Mouse (Mus musculus) intestine, embryonic 14.5 days (tissue): Measurements from ENCODE around the gene Zbed6. TPM values are rescaled to one million over a fixed set of nuclear protein-coding genes. Genes with fewer than 3 reads are reported as not detected.
A peak's percentile ranks its signal among the peaks of the same experiment; 100 is the strongest.

ENCODE experiments used
- ATAC-seq: fragments of 200-750 bp; cut with Nextera tagmentation; replicated peaks from 2 replicates; pipeline ENCODE4 v1.8.0; 2017; ENCODE audit warnings: low read depth, moderate number of reproducible peaks, moderate TSS enrichment, moderate library complexity; ENCODE audit not compliant: low FRiP score, low TSS enrichment
- DNase-seq: peaks from one replicate; pipeline ENCODE4 v3.0.0-alpha.2; 2018; ENCODE audit warnings: low spot score
- H3K27ac ChIP-seq: fragments of 300-500 bp; sonication (generic); 2 replicates; pipeline ENCODE4 v1.5.1; 2014; ENCODE audit warnings: low read depth, mild to moderate bottlenecking, control low read depth
- H3K27me3 ChIP-seq: fragments of 300-500 bp; sonication (generic); replicated peaks from 2 replicates; pipeline ENCODE4 v1.6.1; 2014; ENCODE audit warnings: low read length, control low read depth; ENCODE audit not compliant: control insufficient read depth, insufficient read depth
- H3K36me3 ChIP-seq: fragments of 300-500 bp; sonication (generic); 2 replicates; pipeline ENCODE4 v1.6.1; 2014; ENCODE audit warnings: low read length, control low read depth; ENCODE audit not compliant: control insufficient read depth, insufficient read depth
- H3K4me1 ChIP-seq: fragments of 300-500 bp; sonication (generic); replicated peaks from 2 replicates; pipeline ENCODE4 v1.6.1; 2014; ENCODE audit warnings: low read length, control low read depth, mixed read lengths; ENCODE audit not compliant: control insufficient read depth, insufficient read depth
- H3K4me2 ChIP-seq: fragments of 300-500 bp; sonication (generic); 2 replicates; pipeline ENCODE4 v1.6.1; 2014; ENCODE audit warnings: low read length
- H3K4me3 ChIP-seq: fragments of 300-500 bp; sonication (generic); 2 replicates; pipeline ENCODE4 v1.5.1; 2014; ENCODE audit warnings: low read depth, low read length, control low read depth, mixed read lengths
- H3K9ac ChIP-seq: fragments of 300-500 bp; sonication (generic); 2 replicates; pipeline ENCODE4 v1.6.1; 2014; ENCODE audit warnings: mild to moderate bottlenecking, low read length
- H3K9me3 ChIP-seq: fragments of 300-500 bp; sonication (generic); 2 replicates; pipeline ENCODE4 v1.6.1; 2016; ENCODE audit warnings: low read length, control low read depth; ENCODE audit not compliant: control insufficient read depth
- WGBS: fragments of 180-500 bp; shearing (Covaris S2); extraction: QIAGEN DNeasy Blood & Tissue Kit; methylation state at CpG from one replicate; pipeline ENCODE4 v1.1.7; 2014; 5-methylcytosine and 5-hydroxymethylcytosine counted together
- polyA plus RNA-seq: library from polyadenylated mRNA; unstranded; fragments of >200 nt; fragmentation: Nextera tagmentation; extraction: Ambion mirVana; gene quantifications from 2 replicates; pipeline ENCODE4 v1.2.1, GENCODE M21; 2014

Gene Zbed6
- polyA plus RNA-seq, 1 experiment from 2014 or later = not detected

GRCm38 (mm10) chr1:133656811-133657210, 3.9 kb downstream of the Zbed6 start:
- Histone ChIP-seq H3K9ac (no peak overlapping the region), H3K4me1 (peaks cover 33% of the 10 kb centered on the region), H3K4me2 (0 out of 2 replicates have a peak overlapping the region, but pooled peaks have one; percentile 11), H3K4me3 (no peak overlapping the region), H3K36me3 (peaks cover 51% of the 10 kb centered on the region), H3K9me3 (no peaks in the 10 kb centered on the region), H3K27ac (no peak overlapping the region), H3K27me3 (no peaks in the 10 kb centered on the region)
- DNase-seq (no peak), ATAC-seq (no peak)
- 42% methylated on average over 5 of the region's 5 CpGs for WGBS

GRCm38 (mm10) chr1:133653033-133653432, 7.7 kb downstream of the Zbed6 start:
- Histone ChIP-seq H3K36me3 (peaks cover 54% of the 10 kb centered on the region), H3K9me3 (no peaks in the 10 kb centered on the region), H3K4me1 (peaks cover 13% of the 10 kb centered on the region), H3K27ac (no peak overlapping the region), H3K4me2 (no peak overlapping the region), H3K4me3 (no peak overlapping the region), H3K27me3 (no peaks in the 10 kb centered on the region), H3K9ac (no peak overlapping the region)
- no peak for DNase-seq
- no peak for ATAC-seq
- 90% methylated on average over 1 of the region's 1 CpGs for WGBS

GRCm38 (mm10) chr1:133650288-133651055, 10.2 kb downstream of the Zbed6 start:
- no peak overlapping the region for H3K4me2 ChIP-seq
- H3K9me3 ChIP-seq = no peaks in the 10 kb centered on the region
- H3K4me1 ChIP-seq = no peaks in the 10 kb centered on the region
- WGBS = 97% methylated on average over 7 of the region's 7 CpGs
- no peak overlapping the region for H3K27ac ChIP-seq
- no peak overlapping the region for H3K4me3 ChIP-seq
- peaks cover 56% of the 10 kb centered on the region for H3K36me3 ChIP-seq
- H3K27me3 ChIP-seq = no peaks in the 10 kb centered on the region
- DNase-seq (peak; percentile 45), ATAC-seq (no peak)
- no peak overlapping the region for H3K9ac ChIP-seq

- ATAC-seq = no peak
- Histone ChIP-seq H3K9me3 (no peaks in the 10 kb centered on the region), H3K27ac (no peak overlapping the region), H3K4me2 (no peak overlapping the region), H3K4me3 (no peak overlapping the region), H3K27me3 (no peaks in the 10 kb centered on the region), H3K9ac (no peak overlapping the region), H3K4me1 (no peaks in the 10 kb centered on the region), H3K36me3 (peaks cover 81% of the 10 kb centered on the region)
- 88% methylated on average over 5 of the region's 5 CpGs for WGBS
- DNase-seq = no peak
Observed at GRCm38 (mm10) chr1:133645652-133646051, 15.0 kb downstream of the Zbed6 start.

- no peaks in the 10 kb centered on the region for H3K9me3 ChIP-seq
- H3K4me3 ChIP-seq = no peak overlapping the region
- WGBS = 91% methylated on average over 2 of the region's 2 CpGs
- no peaks in the 10 kb centered on the region for H3K27me3 ChIP-seq
- H3K9ac ChIP-seq = no peak overlapping the region
- H3K27ac ChIP-seq = no peak overlapping the region
- DNase-seq (peak; percentile 25), ATAC-seq (no peak)
- H3K36me3 ChIP-seq = peaks cover 99% of the 10 kb centered on the region
- no peak overlapping the region for H3K4me2 ChIP-seq
- no peaks in the 10 kb centered on the region for H3K4me1 ChIP-seq
Observed at GRCm38 (mm10) chr1:133641163-133641562, 19.5 kb downstream of the Zbed6 start.

- Histone ChIP-seq H3K27ac (no peak overlapping the region), H3K9me3 (no peaks in the 10 kb centered on the region), H3K36me3 (peaks cover 98% of the 10 kb centered on the region), H3K4me1 (no peaks in the 10 kb centered on the region), H3K27me3 (no peaks in the 10 kb centered on the region), H3K4me2 (no peak overlapping the region), H3K4me3 (no peak overlapping the region), H3K9ac (no peak overlapping the region)
- DNase-seq (no peak), ATAC-seq (no peak)
- WGBS = 88% methylated on average over 6 of the region's 6 CpGs
Observed at GRCm38 (mm10) chr1:133638517-133638916, 22.2 kb downstream of the Zbed6 start.

- Histone ChIP-seq H3K36me3 (peaks cover 89% of the 10 kb centered on the region), H3K4me1 (no peaks in the 10 kb centered on the region), H3K4me3 (no peak overlapping the region), H3K9ac (no peak overlapping the region), H3K27me3 (no peaks in the 10 kb centered on the region), H3K9me3 (no peaks in the 10 kb centered on the region), H3K4me2 (no peak overlapping the region), H3K27ac (no peak overlapping the region)
- DNase-seq = peak; percentile 31
- WGBS = 92% methylated on average over 2 of the region's 2 CpGs
- ATAC-seq = no peak
Observed at GRCm38 (mm10) chr1:133632168-133632567, 28.5 kb downstream of the Zbed6 start.

GRCm38 (mm10) chr1:133625052-133625451, 35.6 kb downstream of the Zbed6 start:
- 73% methylated on average over 2 of the region's 2 CpGs for WGBS
- peaks cover 89% of the 10 kb centered on the region for H3K36me3 ChIP-seq

GRCm38 (mm10) chr1:133618311-133618710, 42.4 kb downstream of the Zbed6 start:
- 76% methylated on average over 8 of the region's 8 CpGs for WGBS
- 0 out of 2 replicates have a peak, but pooled peaks have one; percentile 30 for ATAC-seq
- Histone ChIP-seq H3K27ac (no peak overlapping the region), H3K27me3 (no peaks in the 10 kb centered on the region), H3K4me1 (no peaks in the 10 kb centered on the region), H3K9me3 (no peaks in the 10 kb centered on the region), H3K4me3 (no peak overlapping the region), H3K36me3 (peaks cover 70% of the 10 kb centered on the region), H3K4me2 (no peak overlapping the region), H3K9ac (no peak overlapping the region)
- no peak for DNase-seq

More at GRCm38 (mm10) chr1:133625052-133625451, 35.6 kb downstream of the Zbed6 start:
- Histone ChIP-seq H3K9me3 (no peaks in the 10 kb centered on the region), H3K4me1 (no peaks in the 10 kb centered on the region), H3K4me3 (no peak overlapping the region), H3K27me3 (no peaks in the 10 kb centered on the region), H3K27ac (no peak overlapping the region), H3K9ac (no peak overlapping the region), H3K4me2 (no peak overlapping the region)
- DNase-seq = no peak
- no peak for ATAC-seq
